Mouse (Mus musculus): ENCODE measurements around the gene Rab3b.
"Not testable (repeated sequence)": the region's sequence is repeated elsewhere in the genome, so short reads cannot be mapped to it uniquely, and the experiment has no call there.

- TF ChIP-seq ZC3H11A (IDR thresholded peaks at IDR 0.05; ENCODE audit: borderline replicate concordance, low read depth, low read length): peak; percentile 49; the same call in 1 of the 2 replicates
- not testable (repeated sequence) for TF ChIP-seq CHD2 (IDR thresholded peaks at IDR 0.05; ENCODE audit: low read depth, low read length); MAFK (IDR thresholded peaks at IDR 0.05; ENCODE audit: insufficient read depth, low read depth, low read length)
These were observed 49.1 kb downstream of the Rab3b start for GRCm38 (mm10) chr4:108927945-108928344.

Data from ES-E14 (cell line).